Comparison of ENCODE assay signal across 10 mouse cellular contexts in the genomic region with DNA sequence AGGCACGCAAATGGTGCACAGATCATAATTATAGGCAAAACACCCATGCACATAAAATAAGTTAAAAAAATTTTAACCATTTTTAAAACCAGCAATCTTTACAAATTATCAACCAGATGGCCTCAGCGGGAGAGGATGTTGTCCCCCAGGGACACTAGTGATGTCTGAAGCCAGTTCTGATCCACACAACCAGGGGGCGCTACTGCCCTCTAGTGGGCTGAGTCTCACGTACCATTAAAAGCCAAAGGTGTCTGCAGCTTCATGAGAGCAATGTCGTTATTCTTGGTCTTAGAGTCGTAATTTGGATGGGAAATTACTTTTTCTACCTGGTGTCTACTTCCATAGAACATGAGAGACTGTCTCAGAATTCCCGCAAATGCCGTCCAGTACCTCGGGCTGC. TPM values are rescaled to one million over a fixed set of nuclear protein-coding genes. Genes with fewer than 3 reads are reported as not detected.
A peak's percentile ranks its signal among the peaks of the same experiment; 100 is the strongest.
DNase-seq lines count a peak whose midpoint lies in the region; ATAC-seq and TF ChIP-seq lines count a peak whose summit lies in the region.
"Had no signal": no experiment of that assay in that cellular context is flagged by ENCODE, and none has a peak within 500 bp of the region (broad histone marks: within the 10 kb centered on the region; RNA-seq: fewer than 3 reads in every experiment).

No protein-coding gene starts in this region.

- H3K27me3 ChIP-seq in forebrain, postnatal 0 days (ENCODE audit: insufficient read depth, low read length): no peaks in the 10 kb centered on the region
- H3K27me3 ChIP-seq in forebrain, embryonic 10.5 days (ENCODE audit: poor library complexity, severe bottlenecking): no peaks in the 10 kb centered on the region
- no peaks in the 10 kb centered on the region for H3K27me3 ChIP-seq in thymus, adult 2 months (ENCODE audit: control insufficient read depth, insufficient read depth, low read length)

- peak; percentile 6 for DNase-seq in forebrain, postnatal 0 days
- no peak for DNase-seq in forebrain, embryonic 10.5 days (ENCODE audit: extremely low spot score, low spot score)
- DNase-seq in thymus, adult 2 months: peak; percentile 47
- no peak for DNase-seq in thymus, postnatal 0 days (ENCODE audit: low spot score)
- peak; percentile 50 for DNase-seq in embryo, embryonic 10.5 days (ENCODE audit: low spot score)
- peak; percentile 29 to 65 for DNase-seq in layer of hippocampus, adult 2 months (ENCODE audit: low spot score in 2 of 2)
- DNase-seq in lung, postnatal 14 days: peak; percentile 63
- no peak for DNase-seq in Muller cell, postnatal 12 days (ENCODE audit: inconsistent ontology term)

- peak; percentile 50 for TF ChIP-seq CTCF in forebrain, postnatal 0 days (IDR thresholded peaks at IDR 0.05; ENCODE audit: low read depth)
- no peak for TF ChIP-seq CTCF in thymus, adult 2 months (IDR thresholded peaks at IDR 0.05; ENCODE audit: borderline replicate concordance, control insufficient read depth, extremely low read depth, insufficient read depth, low read length, poor library complexity)
- TF ChIP-seq CTCF in layer of hippocampus, adult 2 months (conservative IDR thresholded peaks at IDR 0.05): peak; percentile 84

- no peak overlapping the region for H3K4me2 ChIP-seq in forebrain, postnatal 0 days (ENCODE audit: low read depth)

- TF ChIP-seq POLR2A in thymus, adult 2 months (IDR thresholded peaks at IDR 0.05; ENCODE audit: control insufficient read depth, extremely low read depth, insufficient read depth, low read length, poor library complexity): no peak

- WGBS in forebrain, postnatal 0 days: 71% methylated on average over 9 of the region's 9 CpGs
- 71% methylated on average over 9 of the region's 9 CpGs for WGBS in forebrain, embryonic 10.5 days
- 73% methylated on average over 9 of the region's 9 CpGs for WGBS in thymus, adult 2 months

- H3K27ac ChIP-seq in forebrain, postnatal 0 days (ENCODE audit: low read depth, low read length): no peak overlapping the region
- no peak overlapping the region for H3K27ac ChIP-seq in forebrain, embryonic 10.5 days
- H3K27ac ChIP-seq in thymus, adult 2 months (ENCODE audit: control insufficient read depth, insufficient read depth, low read length): no peak overlapping the region
- H3K27ac ChIP-seq in layer of hippocampus, adult 2 months: no peak overlapping the region
- H3K27ac ChIP-seq: macrophage had no signal

- no peak overlapping the region for H3K4me3 ChIP-seq in forebrain, postnatal 0 days (ENCODE audit: low read depth, low read length)
- no peak overlapping the region for H3K4me3 ChIP-seq in forebrain, embryonic 10.5 days
- no peak overlapping the region for H3K4me3 ChIP-seq in thymus, adult 2 months (ENCODE audit: control insufficient read depth, insufficient read depth, low read length)
- H3K4me3 ChIP-seq in layer of hippocampus, adult 2 months: no peak overlapping the region

- no peaks in the 10 kb centered on the region for H3K9me3 ChIP-seq in forebrain, postnatal 0 days (ENCODE audit: low read length)
- no peaks in the 10 kb centered on the region for H3K9me3 ChIP-seq in forebrain, embryonic 10.5 days

- no peak for ATAC-seq in forebrain, postnatal 0 days

- H3K4me1 ChIP-seq in forebrain, postnatal 0 days (ENCODE audit: insufficient read depth): no peaks in the 10 kb centered on the region
- no peaks in the 10 kb centered on the region; the same call in 1 of the 2 replicates for H3K4me1 ChIP-seq in forebrain, embryonic 10.5 days
- H3K4me1 ChIP-seq in thymus, adult 2 months (replicated peaks; ENCODE audit: control insufficient read depth, insufficient read depth, low read length): no peaks in the 10 kb centered on the region

- no peak overlapping the region for H3K9ac ChIP-seq in forebrain, postnatal 0 days

- H3K36me3 ChIP-seq in forebrain, postnatal 0 days (ENCODE audit: insufficient read depth): no peaks in the 10 kb centered on the region
- no peaks in the 10 kb centered on the region for H3K36me3 ChIP-seq in forebrain, embryonic 10.5 days (replicated peaks)
- H3K36me3 ChIP-seq in thymus, adult 2 months (ENCODE audit: control insufficient read depth, insufficient read depth, low read length): no peaks in the 10 kb centered on the region

RNA-seq across cellular contexts. Expression of gene Tmprss2, which starts 42.3 kb away (rescaled TPM):
- 0.10 and 0.15 TPM in 2 replicates for total RNA-seq in forebrain, postnatal 0 days (2014; rRNA removed)
- polyA plus RNA-seq in forebrain, postnatal 0 days (2015; fragmentation: Nextera tagmentation; extraction: Ambion mirVana): 0.15 and 0.16 TPM in 2 replicates
- 0.20 and 0.38 TPM in 2 replicates for polyA plus RNA-seq in forebrain, embryonic 10.5 days (2016; fragmentation: Nextera tagmentation; extraction: Ambion mirVana)
- polyA plus RNA-seq in thymus, adult 2 months (2012; rRNA removed): 2.6 and 4.0 TPM in 2 replicates
- 1.3 and 1.5 TPM in 2 replicates for polyA plus RNA-seq in thymus, postnatal 0 days (2015; fragmentation: Nextera tagmentation; extraction: Ambion mirVana)
- not detected for total RNA-seq in layer of hippocampus, adult 2 months (2021)
- total RNA-seq: gastrocnemius, postnatal 36 days had no signal
- polyA plus RNA-seq: macrophage had no signal

RNA-seq across cellular contexts. Expression of gene Fam3b, which starts 54.0 kb away (rescaled TPM):
- not detected in 2 replicates for total RNA-seq in forebrain, postnatal 0 days (2014; rRNA removed)
- not detected in 2 replicates for polyA plus RNA-seq in forebrain, postnatal 0 days (2015; fragmentation: Nextera tagmentation; extraction: Ambion mirVana)
- polyA plus RNA-seq in forebrain, embryonic 10.5 days (2016; fragmentation: Nextera tagmentation; extraction: Ambion mirVana): not detected in 2 replicates
- 0.23 and 0.27 TPM in 2 replicates for polyA plus RNA-seq in thymus, adult 2 months (2012; rRNA removed)
- polyA plus RNA-seq in thymus, postnatal 0 days (2015; fragmentation: Nextera tagmentation; extraction: Ambion mirVana): 0.47 TPM in 1 of 2 replicates, not detected in the other
- not detected for total RNA-seq in layer of hippocampus, adult 2 months (2021)
- total RNA-seq: gastrocnemius, postnatal 36 days had no signal
- polyA plus RNA-seq: macrophage had no signal

Comparison
In these comparisons a context has a peak if more than half of its experiments do, and no peak if none do; other contexts are left out.
1. DNase-seq: peak in forebrain, postnatal 0 days (single experiment), thymus, adult 2 months (single experiment), embryo, embryonic 10.5 days (single experiment), layer of hippocampus, adult 2 months (2 of 2) and lung, postnatal 14 days (single experiment); none in forebrain, embryonic 10.5 days (single experiment), thymus, postnatal 0 days (single experiment) and Muller cell, postnatal 12 days (single experiment).